Mouse (Mus musculus): ENCODE data around the gene Prdm12. TPM values are rescaled to one million over a fixed set of nuclear protein-coding genes. Genes with fewer than 3 reads are reported as not detected.
A peak's percentile ranks its signal among the peaks of the same experiment; 100 is the strongest.

Prdm12 gene
- polyA plus RNA-seq (2014; fragmentation: Nextera tagmentation; extraction: Ambion mirVana): 11.3 and 11.7 TPM in 2 replicates

DNA sequence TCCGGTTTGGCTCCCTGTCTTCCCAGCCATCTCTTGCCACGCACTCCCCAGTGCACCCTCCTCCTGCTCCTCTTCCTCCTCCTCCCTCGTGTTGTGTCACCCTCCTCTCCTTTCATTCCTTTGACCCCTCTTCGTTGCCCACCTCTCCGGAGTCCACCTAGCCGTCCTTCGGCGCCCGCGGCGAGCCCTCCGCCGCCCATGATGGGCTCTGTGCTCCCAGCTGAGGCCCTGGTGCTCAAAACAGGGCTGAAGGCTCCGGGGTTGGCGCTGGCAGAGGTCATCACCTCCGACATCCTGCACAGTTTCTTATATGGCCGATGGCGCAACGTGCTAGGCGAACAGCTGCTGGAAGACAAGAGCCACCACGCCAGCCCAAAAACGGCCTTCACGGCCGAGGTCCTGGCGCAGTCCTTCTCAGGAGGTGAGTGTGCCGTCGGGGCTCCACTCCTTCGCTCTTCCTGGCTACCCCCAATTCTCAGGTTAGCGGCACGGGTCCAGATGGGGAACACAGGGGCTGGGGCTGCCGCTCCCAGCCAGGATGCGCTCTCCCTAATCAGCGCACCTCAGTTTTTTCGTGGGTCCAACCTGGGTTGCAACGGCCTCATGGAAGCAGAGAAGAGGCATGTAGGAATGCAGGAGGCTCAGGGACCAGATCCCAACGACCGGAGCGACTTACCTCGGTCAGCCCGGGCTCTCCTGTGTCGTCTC lies at the start of gene Prdm12:
TSS of gene Prdm12 (plus strand) at position 137 of the 708 bp plus-strand sequence.
- H3K9ac ChIP-seq (ENCODE audit: low read length): peak within 1 kb of the TSS; percentile 46; the same call in 1 of the 2 replicates
- H3K27ac ChIP-seq (ENCODE audit: low read depth, low read length): peak within 1 kb of the TSS; percentile 42; the same call in 1 of the 2 replicates
- DNase-seq (ENCODE audit: low spot score, missing footprints) (peak; percentile 97), ATAC-seq (ENCODE audit: low FRiP score) (no peak)
- no peaks in the 10 kb centered on the region for H3K36me3 ChIP-seq (ENCODE audit: control insufficient read depth, insufficient read depth, low read length)
- H3K27me3 ChIP-seq (ENCODE audit: control insufficient read depth, insufficient read depth, low read length): peaks cover 98% of the 10 kb centered on the region
- peaks cover 48% of the 10 kb centered on the region for H3K4me1 ChIP-seq (ENCODE audit: control insufficient read depth, insufficient read depth, low read length)
- under 1% methylated on average over 41 of the region's 41 CpGs for WGBS
- H3K9me3 ChIP-seq (ENCODE audit: control insufficient read depth, low read length): no peaks in the 10 kb centered on the region
- peak within 1 kb of the TSS; percentile 35 for H3K4me3 ChIP-seq (ENCODE audit: low read depth, low read length)
- H3K4me2 ChIP-seq: peak within 1 kb of the TSS; percentile 64

DNA sequence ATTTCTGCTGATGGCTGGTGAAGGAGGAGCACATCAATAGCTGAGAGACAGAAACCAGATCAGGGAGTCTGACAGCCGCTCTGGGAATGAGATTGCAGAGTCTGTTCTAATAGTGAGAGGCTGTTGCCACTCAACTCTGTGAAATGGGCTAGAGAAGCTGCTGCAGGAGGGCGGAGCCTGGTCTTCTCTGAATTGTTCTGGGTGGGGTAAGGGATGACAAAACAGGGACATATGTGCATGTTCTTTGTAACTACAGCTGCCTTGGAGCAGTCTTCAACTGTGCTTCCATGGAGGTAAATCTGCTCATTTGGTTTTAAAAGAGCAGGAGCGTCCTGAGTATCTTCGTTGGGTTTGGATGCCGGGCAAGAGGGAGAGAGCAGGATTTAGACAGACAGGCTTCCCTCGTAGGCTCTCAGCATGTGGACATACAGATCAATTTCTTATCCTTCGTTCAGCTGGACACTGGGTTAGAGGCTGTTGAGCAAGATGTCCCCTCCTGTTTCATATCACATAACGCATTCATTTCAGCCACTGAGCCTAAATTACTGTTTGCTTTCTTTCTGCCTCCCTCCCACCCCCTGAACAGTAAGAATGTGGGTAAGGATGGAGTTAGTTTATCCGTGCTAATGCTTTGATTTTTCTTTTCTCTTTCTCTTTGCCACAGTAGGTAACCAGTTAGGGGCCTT lies 47.9 kb upstream of the Prdm12 start:
- H3K9me3 ChIP-seq (ENCODE audit: control insufficient read depth, low read length): no peaks in the 10 kb centered on the region
- H3K4me3 ChIP-seq (ENCODE audit: low read depth, low read length): no peak overlapping the region
- H3K4me2 ChIP-seq: no peak overlapping the region
- H3K9ac ChIP-seq (ENCODE audit: low read length): no peak overlapping the region
- no peak overlapping the region for H3K27ac ChIP-seq (ENCODE audit: low read depth, low read length)
- DNase-seq (ENCODE audit: low spot score, missing footprints) (no peak), ATAC-seq (ENCODE audit: low FRiP score) (no peak)
- 84% methylated on average over 9 of the region's 9 CpGs for WGBS
- H3K4me1 ChIP-seq (ENCODE audit: control insufficient read depth, insufficient read depth, low read length): no peaks in the 10 kb centered on the region
- no peaks in the 10 kb centered on the region for H3K27me3 ChIP-seq (ENCODE audit: control insufficient read depth, insufficient read depth, low read length)
- H3K36me3 ChIP-seq (ENCODE audit: control insufficient read depth, insufficient read depth, low read length): peaks cover 5% of the 10 kb centered on the region; the same call in 1 of the 2 replicates

DNA sequence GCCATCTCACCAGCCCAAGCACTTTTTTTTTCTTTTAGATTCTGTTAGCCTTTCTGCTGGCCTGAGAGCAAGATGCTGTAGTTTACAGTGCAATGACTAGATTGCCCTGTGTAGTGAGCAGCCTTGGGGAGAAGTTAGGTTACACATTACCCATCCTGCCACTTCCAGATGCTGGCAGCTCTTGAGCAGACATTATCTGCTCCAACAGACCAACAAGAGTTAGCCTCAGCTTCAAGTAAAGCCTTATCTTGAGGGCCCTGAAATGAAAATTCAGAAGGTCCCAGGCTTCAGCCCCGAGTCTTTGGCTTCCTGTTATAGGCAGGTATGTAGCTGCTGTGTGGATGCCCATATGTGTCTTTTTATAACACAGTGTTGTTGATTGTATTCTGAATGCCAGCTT lies 32.3 kb upstream of the Prdm12 start:
- peaks cover 25% of the 10 kb centered on the region for H3K36me3 ChIP-seq (ENCODE audit: control insufficient read depth, insufficient read depth, low read length)
- no peak for ATAC-seq (ENCODE audit: low FRiP score)
- no peaks in the 10 kb centered on the region; the same call in 1 of the 2 replicates for H3K27me3 ChIP-seq (ENCODE audit: control insufficient read depth, insufficient read depth, low read length)
- no peak for DNase-seq (ENCODE audit: low spot score, missing footprints)
- no peak overlapping the region for H3K4me2 ChIP-seq
- H3K9me3 ChIP-seq (ENCODE audit: control insufficient read depth, low read length): no peaks in the 10 kb centered on the region
- WGBS: 89% methylated on average over 1 of the region's 1 CpGs
- peaks cover 10% of the 10 kb centered on the region for H3K4me1 ChIP-seq (ENCODE audit: control insufficient read depth, insufficient read depth, low read length)
- no peak overlapping the region for H3K4me3 ChIP-seq (ENCODE audit: low read depth, low read length)
- H3K27ac ChIP-seq (ENCODE audit: low read depth, low read length): no peak overlapping the region
- H3K9ac ChIP-seq (ENCODE audit: low read length): no peak overlapping the region

DNA sequence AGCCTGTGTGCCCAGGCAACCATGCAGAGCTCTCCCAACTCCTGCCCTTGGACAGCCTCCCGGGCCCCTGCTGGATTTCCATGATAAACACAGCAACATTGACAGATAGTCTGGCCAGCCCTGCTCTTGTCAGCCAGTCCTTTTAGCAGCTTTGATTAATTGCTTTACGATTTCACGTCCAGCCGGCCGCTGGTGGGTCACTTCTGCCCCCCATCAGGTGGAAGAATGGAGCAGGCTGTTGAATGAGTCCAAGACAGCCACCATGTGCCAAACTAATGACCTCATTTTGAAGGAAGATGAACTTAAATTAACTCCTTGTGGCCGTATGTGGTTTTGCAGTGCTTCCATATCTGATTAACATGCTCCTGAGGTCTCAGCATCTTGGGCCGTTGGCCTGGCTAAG lies 30.0 kb upstream of the Prdm12 start:
- Histone ChIP-seq H3K9ac (ENCODE audit: low read length) (no peak overlapping the region), H3K4me1 (ENCODE audit: control insufficient read depth, insufficient read depth, low read length) (peaks cover 10% of the 10 kb centered on the region), H3K36me3 (ENCODE audit: control insufficient read depth, insufficient read depth, low read length) (peaks cover 21% of the 10 kb centered on the region), H3K4me2 (no peak overlapping the region), H3K27me3 (ENCODE audit: control insufficient read depth, insufficient read depth, low read length) (no peaks in the 10 kb centered on the region; the same call in 1 of the 2 replicates), H3K4me3 (ENCODE audit: low read depth, low read length) (no peak overlapping the region), H3K27ac (ENCODE audit: low read depth, low read length) (no peak overlapping the region), H3K9me3 (ENCODE audit: control insufficient read depth, low read length) (no peaks in the 10 kb centered on the region)
- peak; percentile 80 for DNase-seq (ENCODE audit: low spot score, missing footprints)
- 78% methylated on average over 7 of the region's 7 CpGs for WGBS
- ATAC-seq (ENCODE audit: low FRiP score): no peak

DNA sequence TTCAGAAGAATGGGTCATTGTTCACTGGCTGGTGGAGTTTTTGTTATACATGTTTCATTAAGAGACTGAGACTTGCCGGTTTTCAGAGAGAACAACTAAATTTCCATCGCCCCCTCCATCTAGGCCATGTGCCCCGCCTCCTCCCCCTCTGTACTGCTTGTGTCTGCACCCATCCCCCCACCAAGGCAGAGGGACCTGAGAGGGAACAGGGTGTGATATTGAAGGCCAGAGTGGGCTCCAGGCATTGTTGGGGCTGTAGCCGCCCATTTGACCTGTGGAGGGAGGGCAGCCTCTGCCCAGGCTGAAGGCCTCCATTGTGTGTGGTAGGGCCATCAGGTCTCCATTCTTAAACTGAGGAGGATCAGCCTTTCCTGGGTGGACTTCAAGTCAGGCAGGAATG lies 28.9 kb upstream of the Prdm12 start:
- Histone ChIP-seq H3K27ac (ENCODE audit: low read depth, low read length) (no peak overlapping the region), H3K36me3 (ENCODE audit: control insufficient read depth, insufficient read depth, low read length) (peaks cover 22% of the 10 kb centered on the region), H3K4me2 (no peak overlapping the region), H3K9me3 (ENCODE audit: control insufficient read depth, low read length) (no peaks in the 10 kb centered on the region), H3K4me3 (ENCODE audit: low read depth, low read length) (no peak overlapping the region), H3K9ac (ENCODE audit: low read length) (no peak overlapping the region), H3K27me3 (ENCODE audit: control insufficient read depth, insufficient read depth, low read length) (no peaks in the 10 kb centered on the region; the same call in 1 of the 2 replicates), H3K4me1 (ENCODE audit: control insufficient read depth, insufficient read depth, low read length) (peaks cover 10% of the 10 kb centered on the region)
- ATAC-seq (ENCODE audit: low FRiP score): 0 out of 2 replicates have a peak, but pooled peaks have one; percentile 16
- peak; percentile 83 for DNase-seq (ENCODE audit: low spot score, missing footprints)
- WGBS: 63% methylated on average over 4 of the region's 4 CpGs

DNA sequence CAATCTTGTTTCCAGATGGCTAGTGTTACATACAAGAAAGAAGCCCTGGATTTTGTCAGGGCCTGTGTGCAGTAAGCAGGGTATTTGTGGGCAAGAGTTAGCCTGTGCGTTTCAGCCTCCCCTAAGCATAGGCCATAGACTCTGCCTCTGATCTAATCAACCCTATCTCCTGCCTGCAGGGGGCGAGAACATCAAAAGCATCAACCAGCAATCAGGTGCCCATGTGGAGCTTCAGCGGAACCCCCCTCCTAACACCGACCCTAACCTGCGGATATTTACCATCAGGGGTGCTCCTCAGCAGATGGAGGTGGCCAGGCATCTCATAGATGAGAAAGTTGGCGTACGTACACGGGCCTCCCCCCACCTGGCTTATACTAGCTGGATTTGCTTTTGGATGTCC lies 28.4 kb upstream of the Prdm12 start:
- Histone ChIP-seq H3K9me3 (ENCODE audit: control insufficient read depth, low read length) (no peaks in the 10 kb centered on the region), H3K9ac (ENCODE audit: low read length) (no peak overlapping the region), H3K4me1 (ENCODE audit: control insufficient read depth, insufficient read depth, low read length) (peaks cover 10% of the 10 kb centered on the region), H3K36me3 (ENCODE audit: control insufficient read depth, insufficient read depth, low read length) (peaks cover 22% of the 10 kb centered on the region), H3K27ac (ENCODE audit: low read depth, low read length) (no peak overlapping the region), H3K27me3 (ENCODE audit: control insufficient read depth, insufficient read depth, low read length) (no peaks in the 10 kb centered on the region; the same call in 1 of the 2 replicates), H3K4me2 (no peak overlapping the region), H3K4me3 (ENCODE audit: low read depth, low read length) (no peak overlapping the region)
- no peak for ATAC-seq (ENCODE audit: low FRiP score)
- no peak for DNase-seq (ENCODE audit: low spot score, missing footprints)
- 78% methylated on average over 8 of the region's 8 CpGs for WGBS

DNA sequence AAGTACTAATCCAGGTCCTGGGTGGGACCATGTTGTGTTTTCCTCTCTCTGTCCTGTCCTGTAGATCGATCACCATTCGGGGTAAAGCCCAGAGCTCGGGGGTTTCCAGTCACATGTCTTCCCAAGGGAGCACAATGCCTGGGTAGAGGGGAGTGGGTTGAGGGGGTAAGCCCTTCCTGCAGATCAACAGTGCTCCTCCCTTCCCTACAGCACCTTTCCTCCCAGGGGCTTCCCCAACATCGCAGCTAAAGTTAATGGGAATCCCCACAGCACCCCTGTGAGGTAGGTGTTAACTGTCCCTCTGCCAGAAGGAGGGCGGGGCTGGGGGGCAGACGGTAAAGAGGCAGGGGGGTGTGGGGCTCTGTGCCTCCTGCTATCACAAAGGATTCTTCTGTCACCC lies 27.2 kb upstream of the Prdm12 start:
- 85% methylated on average over 6 of the region's 6 CpGs for WGBS
- H3K27me3 ChIP-seq (ENCODE audit: control insufficient read depth, insufficient read depth, low read length): no peaks in the 10 kb centered on the region; the same call in 1 of the 2 replicates
- DNase-seq (ENCODE audit: low spot score, missing footprints) (no peak), ATAC-seq (ENCODE audit: low FRiP score) (no peak)
- no peak overlapping the region for H3K27ac ChIP-seq (ENCODE audit: low read depth, low read length)
- H3K4me2 ChIP-seq: no peak overlapping the region
- H3K4me1 ChIP-seq (ENCODE audit: control insufficient read depth, insufficient read depth, low read length): peaks cover 10% of the 10 kb centered on the region
- peaks cover 22% of the 10 kb centered on the region for H3K36me3 ChIP-seq (ENCODE audit: control insufficient read depth, insufficient read depth, low read length)
- H3K9me3 ChIP-seq (ENCODE audit: control insufficient read depth, low read length): no peaks in the 10 kb centered on the region
- no peak overlapping the region for H3K4me3 ChIP-seq (ENCODE audit: low read depth, low read length)
- H3K9ac ChIP-seq (ENCODE audit: low read length): no peak overlapping the region

DNA sequence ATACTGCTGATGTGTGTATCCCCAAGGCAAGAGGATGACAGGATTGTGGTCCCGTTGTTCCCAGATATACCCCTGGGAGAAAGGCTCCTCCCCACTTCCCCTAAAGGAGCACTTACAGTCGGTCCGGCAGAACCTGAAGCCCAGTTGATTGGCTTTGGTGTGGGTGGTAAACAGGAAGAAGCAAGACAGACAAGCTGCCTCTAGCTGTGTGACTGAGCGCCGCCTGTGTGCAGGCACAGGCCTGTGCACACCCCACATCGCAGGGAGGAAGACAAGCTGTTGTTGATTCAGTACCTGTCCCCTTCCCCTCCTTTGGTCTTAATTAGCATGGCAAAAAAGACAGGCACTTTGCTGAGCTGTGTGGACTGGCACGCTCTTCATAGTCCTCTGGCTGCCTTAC lies 26.1 kb upstream of the Prdm12 start:
- peaks cover 15% of the 10 kb centered on the region for H3K36me3 ChIP-seq (ENCODE audit: control insufficient read depth, insufficient read depth, low read length)
- no peak for ATAC-seq (ENCODE audit: low FRiP score)
- no peak overlapping the region for H3K4me3 ChIP-seq (ENCODE audit: low read depth, low read length)
- no peaks in the 10 kb centered on the region for H3K9me3 ChIP-seq (ENCODE audit: control insufficient read depth, low read length)
- H3K27me3 ChIP-seq (ENCODE audit: control insufficient read depth, insufficient read depth, low read length): no peaks in the 10 kb centered on the region
- no peak overlapping the region for H3K9ac ChIP-seq (ENCODE audit: low read length)
- H3K4me2 ChIP-seq: no peak overlapping the region
- WGBS: 87% methylated on average over 7 of the region's 7 CpGs
- DNase-seq (ENCODE audit: low spot score, missing footprints): no peak
- H3K4me1 ChIP-seq (ENCODE audit: control insufficient read depth, insufficient read depth, low read length): peaks cover 10% of the 10 kb centered on the region
- H3K27ac ChIP-seq (ENCODE audit: low read depth, low read length): no peak overlapping the region
